Mouse (Mus musculus): ENCODE data around the gene Eci1.

- TF ChIP-seq CTCF (IDR thresholded peaks at IDR 0.05; ENCODE audit: control insufficient read depth, insufficient read depth, insufficient read length), result no peak
- no peak for TF ChIP-seq MAX (IDR thresholded peaks at IDR 0.05)
- no peak for TF ChIP-seq MYOD1 (IDR thresholded peaks at IDR 0.05; ENCODE audit: control insufficient read depth, insufficient read length, low read depth)
- no peak for TF ChIP-seq CEBPB (IDR thresholded peaks at IDR 0.05; ENCODE audit: low read depth)
- TF ChIP-seq MYOG (IDR thresholded peaks at IDR 0.05; ENCODE audit: control insufficient read depth, extremely low read depth, insufficient read length), result no peak
Observed at GRCm38 (mm10) chr17:24469336-24469909, 43.0 kb downstream of the Eci1 start.
